Mouse (Mus musculus) liver, embryonic 14.5 days (tissue): ENCODE measurements at regions not wholly inside any gene's neighbourhood (a gene's known extent, or its start where the extent isn't known, plus 50 kb on each side); places are given as distances from the start of the nearest gene placed in this dataset.

Experiments
- ATAC-seq: fragments of 200-750 bp; cut with Nextera tagmentation; 2 replicates; pipeline ENCODE4 v1.8.0; 2017; ENCODE audit warnings: moderate number of reproducible peaks, mild to moderate bottlenecking, moderate library complexity; ENCODE audit not compliant: insufficient read depth
- DNase-seq, 3 experiments: peaks; one replicate each; pipeline ENCODE4 v3.0.0-alpha.2; 2012 to 2013; ENCODE audit warnings: low read depth in 3 of 3, low spot score in 3 of 3
- H3K27ac ChIP-seq: fragments of 300-500 bp; sonication (generic); 2 replicates; pipeline ENCODE4 v1.5.1; 2014; ENCODE audit warnings: moderate library complexity, mild to moderate bottlenecking, control low read depth, inconsistent platforms
- H3K27me3 ChIP-seq: fragments of 300-500 bp; sonication (generic); 2 replicates; pipeline ENCODE4 v1.6.1; 2014; ENCODE audit warnings: mild to moderate bottlenecking, low read length, moderate library complexity; ENCODE audit not compliant: control insufficient read depth, insufficient read depth
- H3K36me3 ChIP-seq: fragments of 300-500 bp; sonication (generic); replicated peaks from 2 replicates; pipeline ENCODE4 v1.6.1; 2014; ENCODE audit warnings: low read depth; ENCODE audit not compliant: control insufficient read depth, insufficient read depth
- H3K4me1 ChIP-seq, 2 experiments: fragments of 200-500 bp in 1 of 2; fragments of 300-500 bp in 1 of 2; sonication (generic) in 1 of 2; replicated peaks; 2 replicates each; pipeline ENCODE4 v1.6.1; 2012 to 2014; ENCODE audit warnings: antibody characterized with exemption in 1 of 2, inconsistent platforms in 1 of 2, low read length in 1 of 2; ENCODE audit not compliant: control insufficient read depth in 2 of 2, insufficient read depth in 2 of 2
- H3K4me2 ChIP-seq: fragments of 300-500 bp; sonication (generic); 2 replicates; pipeline ENCODE4 v1.6.1; 2014; ENCODE audit warnings: low read depth, mild to moderate bottlenecking, control low read depth, moderate library complexity
- H3K4me3 ChIP-seq, 2 experiments: fragments of 200-500 bp in 1 of 2; fragments of 300-500 bp in 1 of 2; sonication (generic) in 1 of 2; 2 replicates each; pipeline ENCODE4 v1.5.1; 2012 to 2014; ENCODE audit warnings: low read depth in 2 of 2, low read length in 2 of 2, mild to moderate bottlenecking in 2 of 2, control low read depth in 1 of 2, inconsistent platforms in 1 of 2, moderate library complexity in 1 of 2; ENCODE audit not compliant: insufficient read depth in 1 of 2
- H3K9ac ChIP-seq: fragments of 300-500 bp; sonication (generic); replicated peaks from 2 replicates; pipeline ENCODE4 v1.6.1; 2014; ENCODE audit warnings: mild to moderate bottlenecking, control low read depth, moderate library complexity
- H3K9me3 ChIP-seq: fragments of 300-500 bp; sonication (generic); 2 replicates; pipeline ENCODE4 v1.6.1; 2016; ENCODE audit warnings: low read length, mixed read lengths; ENCODE audit not compliant: control insufficient read depth
- CTCF ChIP-seq: IDR thresholded peaks from 2 replicates; pipeline ENCODE4 v1.5.1; 2016; ENCODE audit warnings: antibody characterized with exemption, low read depth, control low read depth
- EP300 ChIP-seq: IDR thresholded peaks from 2 replicates; pipeline ENCODE4 v1.6.1; 2016; ENCODE audit warnings: antibody characterized with exemption, low read depth
- WGBS: fragments of 180-500 bp; shearing (Covaris S2); extraction: QIAGEN DNeasy Blood & Tissue Kit; methylation state at CpG from one replicate; pipeline ENCODE4 v1.1.7; 2014; ENCODE audit not compliant: insufficient replicate concordance; 5-methylcytosine and 5-hydroxymethylcytosine counted together

DNA sequence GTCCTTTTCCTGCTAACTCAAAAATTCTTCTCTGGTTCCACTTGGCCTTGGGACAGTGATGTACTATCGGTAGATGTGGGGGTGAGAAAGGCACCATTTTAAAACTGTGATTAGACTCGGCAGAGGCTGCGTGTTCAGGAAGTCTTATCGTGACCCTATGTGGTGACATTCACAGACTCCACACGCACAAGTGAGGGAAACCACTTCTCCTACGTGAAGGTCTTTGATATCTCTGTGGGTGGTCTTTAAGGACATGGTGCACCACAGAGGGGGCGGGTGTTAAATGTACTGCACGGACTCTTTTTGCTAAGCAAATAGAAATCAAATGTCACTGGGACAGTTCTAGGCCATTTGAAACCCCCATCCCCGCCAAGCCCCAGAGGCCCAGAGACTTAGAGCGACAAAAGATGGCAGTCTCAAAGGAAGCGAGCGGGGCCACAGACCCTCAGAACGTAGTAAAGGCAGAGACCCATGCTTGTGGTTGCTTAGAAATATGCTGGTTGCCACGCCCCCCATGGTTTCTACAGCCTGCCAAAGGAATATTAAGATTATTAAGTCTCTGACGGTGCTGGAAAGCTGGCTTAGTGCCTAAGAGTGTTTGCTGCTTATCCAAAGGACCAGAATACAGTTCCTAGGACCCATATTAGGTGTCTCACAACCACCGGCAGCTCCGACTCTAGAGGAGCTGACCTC, 73.6 kb upstream of the Slc45a1 start:
- H3K4me1 ChIP-seq, result peaks cover 0 to 2% of the 10 kb centered on the region in 2 experiments; a peak in 1 of 4 replicates
- no peak overlapping the region for H3K4me2 ChIP-seq
- DNase-seq, result no peak
- no peak overlapping the region for H3K9ac ChIP-seq
- no peak overlapping the region for H3K4me3 ChIP-seq
- TF ChIP-seq EP300 (no peak), CTCF (no peak)
- no peaks in the 10 kb centered on the region for H3K9me3 ChIP-seq
- no peaks in the 10 kb centered on the region for H3K27me3 ChIP-seq
- ATAC-seq, result no peak
- no peaks in the 10 kb centered on the region for H3K36me3 ChIP-seq
- H3K27ac ChIP-seq, result no peak overlapping the region
- WGBS, result 54% methylated on average over 17 of the region's 17 CpGs

DNA sequence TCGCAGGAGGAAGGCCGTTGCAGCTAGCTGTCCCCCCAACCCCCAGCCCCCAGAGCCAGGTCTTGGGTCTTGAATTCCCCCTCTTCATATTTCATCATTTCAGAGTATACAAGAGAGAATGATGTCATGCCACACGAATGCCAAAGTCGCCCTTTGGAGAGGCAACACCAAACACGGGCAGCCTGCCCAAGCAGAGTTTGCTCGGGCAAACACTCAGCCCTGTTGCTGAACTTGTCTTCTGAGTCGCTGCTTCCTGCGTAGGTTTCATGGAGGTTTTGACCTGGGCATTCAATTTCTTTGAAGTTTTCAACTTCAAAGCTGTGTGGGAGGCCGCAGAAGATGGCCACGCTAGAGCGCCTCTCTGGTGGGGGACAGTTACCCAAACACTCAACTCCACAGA, 72.8 kb upstream of the Slc45a1 start:
- Histone ChIP-seq H3K4me3 (no peak overlapping the region), H3K36me3 (no peaks in the 10 kb centered on the region), H3K4me1 (peaks cover 0 to 2% of the 10 kb centered on the region in 2 experiments; a peak in 1 of 4 replicates), H3K9me3 (no peaks in the 10 kb centered on the region), H3K9ac (no peak overlapping the region), H3K27me3 (no peaks in the 10 kb centered on the region), H3K4me2 (no peak overlapping the region), H3K27ac (no peak overlapping the region)
- WGBS, result 77% methylated on average over 11 of the region's 11 CpGs
- no peak for ATAC-seq
- no peak for DNase-seq
- TF ChIP-seq CTCF (no peak), EP300 (no peak)

DNA sequence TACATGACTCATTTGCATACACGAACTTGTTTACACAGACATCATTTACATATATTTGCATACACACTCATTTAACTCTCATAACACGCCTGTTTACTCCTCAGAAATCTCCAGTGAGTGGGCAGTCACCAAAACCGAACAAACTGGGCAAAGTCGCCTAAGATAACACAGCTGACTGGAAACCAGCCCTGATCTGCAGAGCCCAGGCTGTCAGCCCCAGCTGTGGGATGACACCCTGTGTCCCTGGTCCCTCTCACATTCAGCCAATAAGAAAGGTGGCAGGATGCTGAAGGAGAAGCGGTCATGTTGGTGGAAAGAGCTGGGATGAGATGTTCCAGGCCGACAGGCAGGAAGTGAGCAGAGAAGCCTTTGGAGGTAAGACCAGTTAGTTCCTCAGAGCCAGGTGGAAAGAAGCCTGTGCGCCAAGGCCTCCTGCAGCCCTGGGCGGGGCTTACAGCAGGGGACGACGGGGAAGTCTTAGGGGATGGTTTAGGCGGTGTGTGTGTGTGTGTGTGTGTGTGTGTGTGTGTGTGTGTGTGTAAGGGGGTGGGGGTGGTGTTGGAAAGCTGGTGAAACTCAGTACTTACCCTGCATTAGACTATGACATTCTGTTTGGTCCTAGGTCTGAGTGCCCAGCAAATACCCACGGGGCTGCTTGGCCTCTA, 69.8 kb upstream of the Slc45a1 start:
- no peak for TF ChIP-seq EP300
- TF ChIP-seq CTCF, result no peak

DNA sequence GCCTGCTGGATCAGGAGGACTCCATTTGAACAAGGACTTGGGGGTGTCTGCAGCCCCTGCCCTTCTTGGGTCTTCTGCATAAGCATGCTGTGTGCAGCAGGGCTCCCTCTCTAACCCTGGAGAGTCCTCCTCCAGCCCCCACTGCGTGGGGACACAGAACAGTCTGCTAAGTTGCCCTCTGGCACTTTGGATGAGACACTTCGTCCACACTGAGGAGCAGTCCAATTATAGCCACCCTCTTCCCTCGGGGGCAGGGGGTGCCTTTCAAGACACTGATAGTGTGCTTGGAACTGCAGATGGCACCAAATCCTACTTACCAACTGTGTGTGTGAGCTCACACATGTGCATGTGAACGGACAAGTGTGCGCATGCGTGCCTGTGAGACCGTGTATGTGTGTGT, 65.9 kb upstream of the Slc45a1 start:
- DNase-seq (no peak), ATAC-seq (no peak)
- no peak overlapping the region for H3K4me2 ChIP-seq
- H3K27me3 ChIP-seq, result no peaks in the 10 kb centered on the region
- H3K4me1 ChIP-seq, result no peaks in the 10 kb centered on the region
- no peak for TF ChIP-seq EP300
- no peak for TF ChIP-seq CTCF
- no peaks in the 10 kb centered on the region for H3K9me3 ChIP-seq
- H3K27ac ChIP-seq, result no peak overlapping the region
- WGBS, result 66% methylated on average over 7 of the region's 7 CpGs
- no peak overlapping the region for H3K4me3 ChIP-seq
- no peaks in the 10 kb centered on the region for H3K36me3 ChIP-seq
- no peak overlapping the region for H3K9ac ChIP-seq

More for the DNA sequence above, 69.8 kb upstream of the Slc45a1 start:
- no peaks in the 10 kb centered on the region for H3K36me3 ChIP-seq
- no peaks in the 10 kb centered on the region for H3K9me3 ChIP-seq
- no peak for ATAC-seq
- H3K4me1 ChIP-seq, result peaks cover 0 to 2% of the 10 kb centered on the region in 2 experiments; a peak in 1 of 4 replicates
- H3K27me3 ChIP-seq, result no peaks in the 10 kb centered on the region
- 30% methylated on average over 12 of the region's 12 CpGs for WGBS
- no peak overlapping the region for H3K4me3 ChIP-seq
- no peak overlapping the region for H3K4me2 ChIP-seq
- no peak overlapping the region for H3K9ac ChIP-seq
- no peak for DNase-seq
- H3K27ac ChIP-seq, result no peak overlapping the region

DNA sequence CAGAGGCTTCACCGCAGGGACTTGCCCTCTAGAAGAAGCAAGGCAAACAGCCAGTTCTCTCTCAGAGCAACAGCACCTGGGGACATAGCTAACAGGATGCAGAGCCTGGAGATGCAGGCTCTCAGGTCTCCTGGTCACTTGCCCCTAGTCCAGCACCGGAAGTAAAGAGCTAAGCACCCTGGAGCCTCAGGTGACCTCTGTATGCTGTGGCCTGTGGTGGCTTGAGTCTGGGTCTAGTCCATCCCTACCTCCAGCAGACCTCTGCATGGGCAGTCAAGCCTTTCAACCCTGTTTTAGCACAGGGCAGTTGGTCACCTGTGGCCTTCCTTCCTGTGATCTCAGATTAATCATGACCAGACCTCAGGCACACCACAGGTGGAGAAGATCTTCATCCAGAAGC, 63.1 kb upstream of the Slc45a1 start:
- Histone ChIP-seq H3K4me2 (no peak overlapping the region), H3K36me3 (no peaks in the 10 kb centered on the region), H3K4me1 (no peaks in the 10 kb centered on the region), H3K9me3 (no peaks in the 10 kb centered on the region), H3K27ac (no peak overlapping the region), H3K9ac (no peak overlapping the region), H3K4me3 (no peak overlapping the region), H3K27me3 (no peaks in the 10 kb centered on the region)
- TF ChIP-seq CTCF (no peak), EP300 (no peak)
- DNase-seq, result no peak
- no peak for ATAC-seq
- WGBS, result 58% methylated on average over 2 of the region's 2 CpGs
